Mouse (Mus musculus) gonadal fat pad, adult 2 months (tissue): ENCODE data around the gene Lhfpl2. TPM values are rescaled to one million over a fixed set of nuclear protein-coding genes. Genes with fewer than 3 reads are reported as not detected.

ENCODE experiments used
- DNase-seq: peaks from one replicate; pipeline ENCODE4 v3.0.0-alpha.2; 2012; ENCODE audit warnings: low read depth
- polyA plus RNA-seq: library from polyadenylated mRNA; depleted of rRNA; stranded (reverse); fragments of >200 nt; gene quantifications from 2 replicates; pipeline ENCODE4 v1.2.3, GENCODE M21; 2012

The Lhfpl2 gene
- polyA plus RNA-seq, 1 experiment = 77.0 TPM

DNA sequence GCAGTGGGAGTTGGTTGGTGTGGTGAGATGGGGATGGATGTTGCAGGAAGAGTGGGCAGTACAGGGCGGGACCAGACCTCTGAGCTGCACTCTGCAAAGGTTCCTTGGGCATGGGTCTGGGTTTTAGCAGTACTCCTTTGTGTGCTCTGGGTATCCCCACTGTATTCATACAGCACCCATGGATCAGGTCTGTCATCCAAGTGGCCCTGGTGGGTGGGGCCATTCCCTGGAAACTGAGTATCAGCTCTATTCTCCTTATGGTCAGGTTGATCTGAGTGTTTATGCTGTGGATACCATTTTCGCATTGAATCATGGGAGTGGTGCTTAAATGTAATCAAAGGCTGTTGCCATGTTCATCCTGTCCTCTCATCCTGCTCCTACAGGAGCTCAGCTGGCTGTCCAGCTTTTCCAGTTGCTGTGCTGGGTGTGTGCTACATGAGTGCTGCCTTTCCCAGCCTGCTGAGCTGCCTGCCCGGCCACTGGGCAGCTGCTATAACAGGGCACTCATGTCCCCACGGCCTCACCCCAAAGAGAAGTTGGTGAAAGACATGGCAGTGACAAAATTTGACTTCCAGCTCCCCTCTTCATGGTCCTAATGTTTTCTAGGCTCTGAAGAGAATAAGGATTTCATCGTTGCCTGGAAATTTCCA is 9.2 kb downstream of the Lhfpl2 start:
- no peak for DNase-seq

DNA sequence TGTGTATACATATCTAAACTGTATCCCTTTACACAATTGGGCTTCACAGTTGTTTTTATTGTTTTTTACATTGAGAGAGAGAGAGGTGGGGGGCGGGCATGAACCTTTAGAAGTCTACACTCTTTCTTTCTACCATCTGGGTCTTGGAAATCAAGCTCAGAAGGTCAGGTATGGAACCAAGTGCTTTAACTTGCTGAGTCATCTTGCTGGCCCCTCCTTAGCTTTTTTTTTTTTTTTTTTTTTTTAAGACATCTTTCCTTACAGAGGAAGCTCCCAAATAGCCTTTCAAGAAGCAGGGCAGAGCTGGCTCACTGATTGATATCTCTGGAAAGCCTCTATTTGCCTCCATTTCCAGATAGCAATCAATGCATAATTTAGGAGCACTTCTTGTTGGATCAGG is 10.7 kb downstream of the Lhfpl2 start:
- DNase-seq = no peak

- DNase-seq = no peak
Observed at GRCm38 (mm10) chr13:94069421-94070307, 12.1 kb downstream of the Lhfpl2 start.

- no peak for DNase-seq
Observed at GRCm38 (mm10) chr13:94070308-94070619, 12.7 kb downstream of the Lhfpl2 start.

- no peak for DNase-seq
Observed at GRCm38 (mm10) chr13:94070927-94071326, 13.3 kb downstream of the Lhfpl2 start.

DNA sequence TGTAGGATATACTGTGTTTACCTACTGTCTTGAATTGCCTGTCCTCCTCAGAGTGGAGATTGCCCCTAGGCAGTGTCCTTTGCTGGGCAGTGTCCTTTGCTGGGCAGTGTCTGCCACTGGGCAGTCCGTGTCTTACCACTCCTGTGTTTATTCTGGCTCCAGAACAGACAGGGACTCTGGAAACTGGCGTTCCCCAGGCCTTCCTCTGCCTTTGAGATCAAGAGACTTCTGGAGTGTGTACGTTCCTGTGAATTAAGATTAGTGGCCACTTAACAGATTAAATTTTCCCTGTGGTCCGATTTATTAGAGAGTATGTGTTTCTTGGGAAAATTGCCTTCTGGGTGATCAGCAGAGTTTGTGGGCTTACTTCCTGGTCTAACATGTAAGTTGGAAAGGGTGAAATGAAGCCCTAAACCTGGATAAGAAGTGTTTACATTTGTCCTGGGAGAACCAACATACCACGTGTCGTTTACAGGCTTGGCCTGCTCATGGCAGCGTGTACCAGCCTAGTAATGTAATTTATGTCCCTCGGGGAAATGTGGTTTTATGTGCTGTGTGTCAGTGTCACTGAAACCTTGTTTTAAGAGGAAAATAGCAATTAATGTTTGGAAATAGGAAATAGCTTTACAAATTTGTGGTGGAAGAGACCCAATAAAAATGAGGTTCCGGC is 15.6 kb downstream of the Lhfpl2 start:
- no peak for DNase-seq

DNA sequence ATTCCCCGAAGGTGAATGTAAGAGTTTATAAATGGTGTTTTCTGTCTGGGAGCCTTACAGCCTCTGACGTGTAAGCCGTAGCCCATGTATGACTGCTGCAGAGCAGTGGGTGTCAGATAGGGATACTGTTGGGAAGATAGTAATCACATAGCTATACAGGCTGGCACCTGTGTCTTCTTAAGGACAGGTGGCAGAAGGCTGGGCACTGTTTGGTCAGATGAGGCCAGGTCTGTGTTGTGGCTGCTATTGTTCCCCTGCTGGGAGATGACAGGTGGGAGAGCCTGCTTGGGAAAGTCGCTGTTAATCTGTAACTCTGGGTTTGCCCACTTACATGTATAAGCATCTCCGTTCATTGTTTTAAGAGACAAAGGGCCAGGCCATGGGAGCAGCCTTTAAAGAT is 16.1 kb downstream of the Lhfpl2 start:
- DNase-seq = no peak

DNA sequence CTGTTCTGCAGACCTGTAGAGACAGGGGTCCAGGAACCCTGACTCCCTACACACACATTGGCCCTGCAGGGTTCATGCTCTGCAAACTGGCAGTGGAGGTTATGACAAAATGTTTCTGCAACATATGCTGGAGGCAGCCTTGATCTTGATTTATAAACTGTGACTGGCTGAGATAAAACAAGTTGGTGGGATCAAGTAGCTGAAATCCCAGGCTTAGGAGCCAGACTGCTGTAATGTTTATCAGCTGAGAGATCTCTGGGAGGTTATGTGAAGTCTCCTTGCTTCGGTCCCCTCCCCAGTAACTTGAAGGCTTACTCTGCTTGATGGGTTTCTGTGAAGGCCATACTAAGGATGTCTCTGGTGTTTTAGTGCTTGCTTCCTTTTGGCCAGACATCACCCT is 17.6 kb downstream of the Lhfpl2 start:
- no peak for DNase-seq

DNA sequence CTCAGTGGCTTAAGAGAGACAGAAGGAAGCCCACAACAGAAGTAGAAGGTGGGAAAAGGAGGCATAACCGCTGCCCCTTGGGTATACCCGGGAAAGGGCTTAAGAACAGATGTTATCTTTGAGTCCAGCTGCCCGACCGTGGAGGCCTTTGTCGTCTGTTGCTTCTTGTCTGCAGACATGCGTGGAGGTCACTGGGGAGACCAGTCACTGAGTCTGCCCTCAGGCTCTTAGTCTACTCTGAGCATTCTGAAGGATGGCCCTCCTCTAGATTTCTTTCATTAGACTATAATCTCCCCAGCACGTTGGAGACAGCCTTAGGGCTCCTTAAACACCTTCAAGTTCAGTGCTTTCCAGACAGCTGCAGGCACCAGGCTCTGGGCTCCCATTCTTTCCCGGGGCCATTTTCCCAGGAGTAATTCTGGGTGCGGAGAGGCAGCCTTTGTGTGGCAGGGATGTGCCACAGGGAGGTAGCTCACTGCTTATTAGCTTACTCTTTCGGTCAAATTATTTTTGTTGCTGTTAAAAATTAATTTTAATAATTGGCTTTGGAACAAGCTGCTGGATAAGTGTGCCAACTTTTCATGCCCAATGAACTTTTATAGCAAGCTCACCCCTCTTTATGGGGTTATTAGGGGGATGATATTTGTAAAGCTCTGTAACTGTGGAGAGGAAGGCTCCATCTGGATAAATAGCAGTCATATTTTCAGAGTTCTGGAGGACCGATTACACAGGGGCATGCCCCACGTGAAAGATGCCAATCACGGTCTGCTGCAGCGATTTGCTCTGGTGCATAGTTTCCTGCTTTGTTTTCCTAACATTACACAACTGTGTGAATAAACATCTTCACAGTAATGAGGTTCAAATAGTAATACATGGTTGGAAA is 19.8 kb downstream of the Lhfpl2 start:
- no peak for DNase-seq

- no peak for DNase-seq
Observed at GRCm38 (mm10) chr13:94083196-94083595, 25.6 kb downstream of the Lhfpl2 start.

GRCm38 (mm10) chr13:94084220-94085126 is 26.9 kb downstream of the Lhfpl2 start:
- DNase-seq = no peak

- no peak for DNase-seq
Observed at GRCm38 (mm10) chr13:94086090-94086808, 28.7 kb downstream of the Lhfpl2 start.

- DNase-seq = peak; percentile 38
Observed at GRCm38 (mm10) chr13:94087061-94087460, 29.5 kb downstream of the Lhfpl2 start.

- no peak for DNase-seq
Observed at GRCm38 (mm10) chr13:94088788-94089187, 31.2 kb downstream of the Lhfpl2 start.

GRCm38 (mm10) chr13:94089286-94089685 is 31.7 kb downstream of the Lhfpl2 start:
- no peak for DNase-seq

DNA sequence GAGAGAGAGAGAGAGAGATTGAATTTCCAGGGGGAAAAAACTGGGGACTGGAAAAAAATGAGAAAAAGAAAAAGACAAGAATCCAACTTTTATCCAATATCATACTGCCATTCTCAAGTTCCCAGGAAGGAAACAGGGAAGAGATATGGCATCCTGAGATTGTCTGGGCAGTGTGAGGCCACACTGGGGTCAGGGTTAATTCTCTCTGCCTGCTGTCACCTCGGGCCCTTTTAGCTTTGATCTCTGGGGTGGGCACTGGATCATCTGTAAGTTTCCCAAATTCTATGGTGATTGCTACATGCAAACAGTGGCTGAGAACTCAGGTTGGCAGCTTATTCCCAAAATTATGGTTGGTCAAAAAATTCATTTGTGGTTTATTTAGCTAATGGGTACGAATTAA is 33.8 kb downstream of the Lhfpl2 start:
- DNase-seq = no peak

- DNase-seq = no peak
Observed at GRCm38 (mm10) chr13:94094176-94094575, 36.6 kb downstream of the Lhfpl2 start.

DNA sequence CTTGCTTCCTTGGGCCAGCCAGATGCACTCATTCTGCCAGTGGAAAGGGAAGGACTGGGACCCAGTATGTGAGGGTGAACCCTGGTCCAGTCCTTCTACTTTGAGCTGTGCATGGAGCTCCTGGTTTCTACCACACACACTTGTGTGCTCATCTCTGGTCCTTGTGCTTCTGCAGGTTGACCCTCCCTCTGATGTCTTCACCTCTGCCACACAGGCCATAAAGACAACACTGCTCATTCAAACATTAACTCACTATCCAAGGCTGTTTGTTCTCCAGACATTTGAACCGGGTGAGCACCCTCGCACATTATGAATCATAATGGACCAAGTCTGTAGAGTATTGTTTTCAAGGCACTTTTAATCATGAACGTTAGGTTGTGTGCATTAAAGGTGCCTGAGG is 37.0 kb downstream of the Lhfpl2 start:
- DNase-seq = no peak

DNA sequence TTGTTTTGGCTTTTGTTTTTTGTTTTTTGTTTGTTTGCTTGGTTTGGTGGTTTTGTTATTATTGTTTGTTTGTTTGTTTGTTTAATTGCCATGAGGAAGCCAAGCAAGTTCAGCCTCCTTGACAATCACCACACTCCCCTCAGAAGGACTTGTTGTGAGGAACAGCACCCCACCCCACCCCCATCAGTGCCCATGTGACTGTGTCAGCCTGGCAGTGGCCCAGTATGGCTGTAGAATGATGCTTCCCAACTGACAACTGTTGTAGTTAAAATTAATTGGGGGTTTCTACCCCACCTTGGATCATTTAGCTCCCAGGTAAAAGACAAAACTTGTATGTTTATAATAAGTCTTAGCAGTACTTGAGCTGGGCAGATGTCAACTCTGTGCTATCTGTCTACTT is 37.6 kb downstream of the Lhfpl2 start:
- no peak for DNase-seq

DNA sequence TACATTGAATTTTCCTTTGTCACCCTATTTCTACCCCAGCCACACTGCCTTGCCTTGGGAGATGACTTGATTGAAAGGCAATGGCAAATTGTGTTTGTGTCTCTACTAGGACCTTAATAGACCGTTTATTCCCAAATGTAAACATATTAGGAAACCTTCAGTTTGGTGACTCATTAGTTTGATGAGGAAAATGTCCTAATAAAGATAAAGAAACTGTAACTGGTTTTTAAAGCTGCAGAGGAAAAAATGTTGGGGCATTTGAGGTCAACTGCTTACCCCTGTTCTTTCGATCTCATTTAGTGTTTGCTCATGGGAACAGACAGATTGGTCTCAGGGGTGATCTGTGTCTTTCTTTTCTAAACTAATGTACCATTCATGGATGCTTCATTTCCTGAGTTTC is 40.1 kb downstream of the Lhfpl2 start:
- no peak for DNase-seq
